Mouse (Mus musculus) lung, embryonic 14.5 days (tissue): ENCODE data around the gene Nmur1. TPM values are rescaled to one million over a fixed set of nuclear protein-coding genes. Genes with fewer than 3 reads are reported as not detected.

ENCODE experiments used
- ATAC-seq: fragments of 200-750 bp; cut with Nextera tagmentation; 2 replicates; pipeline ENCODE4 v1.8.0; 2017; ENCODE audit warnings: mild to moderate bottlenecking, moderate TSS enrichment, moderate library complexity; ENCODE audit not compliant: insufficient read depth
- DNase-seq: peaks from one replicate; pipeline ENCODE4 v3.0.0-alpha.2; 2015
- H3K27ac ChIP-seq: fragments of 300-500 bp; sonication (generic); 2 replicates; pipeline ENCODE4 v1.5.1; 2014; ENCODE audit warnings: low read depth, mild to moderate bottlenecking, moderate library complexity
- H3K27me3 ChIP-seq: fragments of 300-500 bp; sonication (generic); 2 replicates; pipeline ENCODE4 v1.6.1; 2014; ENCODE audit warnings: low read length, control low read depth; ENCODE audit not compliant: insufficient read depth
- H3K36me3 ChIP-seq: fragments of 300-500 bp; sonication (generic); 2 replicates; pipeline ENCODE4 v1.6.1; 2014; ENCODE audit warnings: control low read depth; ENCODE audit not compliant: insufficient read depth
- H3K4me1 ChIP-seq: fragments of 300-500 bp; sonication (generic); 2 replicates; pipeline ENCODE4 v1.6.1; 2014; ENCODE audit warnings: antibody characterized with exemption, control low read depth; ENCODE audit not compliant: insufficient read depth
- H3K4me2 ChIP-seq: fragments of 300-500 bp; sonication (generic); 2 replicates; pipeline ENCODE4 v1.6.1; 2014; ENCODE audit warnings: mild to moderate bottlenecking
- H3K4me3 ChIP-seq: fragments of 300-500 bp; sonication (generic); 2 replicates; pipeline ENCODE4 v1.5.1; 2014; ENCODE audit warnings: low read depth, low read length
- H3K9ac ChIP-seq: fragments of 300-500 bp; sonication (generic); 2 replicates; pipeline ENCODE4 v1.6.1; 2014
- H3K9me3 ChIP-seq: fragments of 300-500 bp; sonication (generic); 2 replicates; pipeline ENCODE4 v1.6.1; 2016; ENCODE audit warnings: low read depth, low read length, control low read depth
- CTCF ChIP-seq: IDR thresholded peaks from 2 replicates; pipeline ENCODE4 v1.5.1; 2016; ENCODE audit warnings: antibody characterized with exemption, low read depth
- WGBS: fragments of 180-500 bp; shearing (Covaris S2); extraction: QIAGEN DNeasy Blood & Tissue Kit; methylation state at CpG from one replicate; pipeline ENCODE4 v1.1.7; 2014; 5-methylcytosine and 5-hydroxymethylcytosine counted together
- polyA plus RNA-seq: library from polyadenylated mRNA; unstranded; fragments of >200 nt; fragmentation: Nextera tagmentation; extraction: Ambion mirVana; gene quantifications from 2 replicates; pipeline ENCODE4 v1.2.1, GENCODE M21; 2014

Gene Nmur1
- polyA plus RNA-seq, 1 experiment from 2014 or later = not detected

DNA sequence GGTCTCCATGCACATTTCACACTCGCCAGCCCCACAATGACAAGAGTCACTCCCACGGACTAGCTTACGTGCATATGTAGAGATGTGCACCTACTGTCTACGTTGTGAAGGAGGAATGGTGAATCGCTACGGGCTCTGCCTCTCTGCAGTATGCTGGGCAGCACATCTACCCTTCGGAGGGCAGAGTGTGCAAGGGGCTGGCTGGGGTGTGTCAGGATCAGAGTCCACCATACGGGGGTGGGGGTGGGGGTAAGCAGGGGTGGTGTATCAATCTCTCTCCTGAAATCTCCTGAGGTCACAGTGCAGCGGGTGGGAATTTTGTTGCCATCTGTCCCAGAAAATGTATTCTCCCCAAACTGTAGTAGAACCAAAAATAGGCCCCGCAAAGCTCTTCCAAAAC lies 17.5 kb downstream of the Nmur1 start:
- ATAC-seq (no peak), DNase-seq (no peak)
- Histone ChIP-seq H3K9ac (no peak overlapping the region), H3K4me3 (no peak overlapping the region), H3K27ac (no peak overlapping the region), H3K36me3 (no peaks in the 10 kb centered on the region), H3K27me3 (no peaks in the 10 kb centered on the region), H3K9me3 (no peaks in the 10 kb centered on the region), H3K4me1 (no peaks in the 10 kb centered on the region), H3K4me2 (no peak overlapping the region)
- WGBS = 80% methylated on average over 10 of the region's 10 CpGs
- TF ChIP-seq CTCF = no peak

DNA sequence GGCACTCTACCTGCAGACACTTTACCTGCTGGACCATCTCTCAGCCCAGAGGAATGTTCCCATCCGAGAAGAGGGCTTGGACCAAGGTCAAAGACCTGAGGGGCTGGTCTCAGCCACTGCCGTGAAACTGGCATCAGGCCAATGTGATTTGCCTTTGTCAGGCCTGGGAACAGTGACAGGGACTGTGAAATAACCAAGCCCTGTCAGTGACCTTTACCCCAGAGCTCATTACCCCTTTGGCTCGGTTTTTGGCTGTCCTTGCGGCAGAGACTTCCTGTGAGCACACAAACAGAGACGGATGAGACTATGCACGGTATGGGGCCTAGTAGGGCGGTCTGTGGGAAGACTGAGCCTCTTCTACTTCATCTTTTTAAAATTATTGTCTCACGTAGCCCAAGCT lies 19.1 kb downstream of the Nmur1 start:
- TF ChIP-seq CTCF = no peak

DNA sequence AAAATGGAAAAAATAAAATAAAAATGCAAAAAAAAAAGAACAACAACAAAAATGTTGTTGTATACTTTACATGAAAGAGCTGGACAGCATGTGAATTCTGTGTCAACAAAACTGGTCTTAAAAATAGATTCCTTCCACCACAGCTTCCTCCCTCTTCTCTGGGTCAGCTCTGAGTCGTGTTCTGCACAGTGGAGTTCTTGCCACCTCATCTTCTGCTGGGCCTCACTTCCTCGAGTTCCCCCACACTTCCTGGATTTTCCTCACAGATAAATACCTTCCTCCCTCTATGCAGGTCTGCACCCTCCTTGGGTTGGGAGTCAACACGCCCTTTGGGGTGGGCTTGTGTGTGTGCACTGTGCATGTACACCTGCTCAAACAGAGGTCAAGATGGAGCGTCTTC lies 19.7 kb downstream of the Nmur1 start:
- Histone ChIP-seq H3K27me3 (no peaks in the 10 kb centered on the region), H3K9me3 (no peaks in the 10 kb centered on the region), H3K27ac (no peak overlapping the region), H3K4me3 (no peak overlapping the region), H3K4me2 (no peak overlapping the region), H3K4me1 (no peaks in the 10 kb centered on the region), H3K9ac (no peak overlapping the region), H3K36me3 (no peaks in the 10 kb centered on the region)
- 61% methylated on average over 4 of the region's 4 CpGs for WGBS
- ATAC-seq = no peak
- TF ChIP-seq CTCF = no peak
- DNase-seq = peak; percentile 14

More for the DNA sequence above, 19.1 kb downstream of the Nmur1 start:
- no peak overlapping the region for H3K27ac ChIP-seq
- no peak overlapping the region for H3K9ac ChIP-seq
- no peaks in the 10 kb centered on the region for H3K4me1 ChIP-seq
- no peaks in the 10 kb centered on the region for H3K36me3 ChIP-seq
- ATAC-seq (no peak), DNase-seq (peak; percentile 43)
- no peak overlapping the region for H3K4me3 ChIP-seq
- 46% methylated on average over 8 of the region's 8 CpGs for WGBS
- H3K4me2 ChIP-seq = no peak overlapping the region
- H3K9me3 ChIP-seq = no peaks in the 10 kb centered on the region
- H3K27me3 ChIP-seq = no peaks in the 10 kb centered on the region

DNA sequence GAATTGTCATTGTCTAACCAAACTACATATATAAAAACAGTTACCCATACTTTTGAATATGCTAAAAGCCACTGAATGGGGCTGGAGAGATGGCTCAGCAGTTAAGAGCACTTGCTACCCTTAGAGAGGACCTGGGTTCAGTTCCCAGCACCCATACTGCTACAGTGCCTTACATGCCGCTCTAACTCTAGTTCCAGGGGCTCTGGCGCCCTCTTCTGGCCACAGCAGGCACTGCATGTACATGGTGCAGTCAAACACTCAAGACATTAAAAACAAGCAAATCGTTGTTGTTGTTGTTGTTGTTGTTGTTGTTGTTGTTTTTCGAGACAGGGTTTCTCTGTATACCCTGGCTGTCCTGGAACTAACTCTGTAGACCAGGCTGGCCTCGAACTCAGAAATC lies 21.2 kb downstream of the Nmur1 start:
- H3K9ac ChIP-seq = no peak overlapping the region
- no peaks in the 10 kb centered on the region for H3K4me1 ChIP-seq
- H3K27me3 ChIP-seq = no peaks in the 10 kb centered on the region
- no peaks in the 10 kb centered on the region for H3K36me3 ChIP-seq
- H3K9me3 ChIP-seq = no peaks in the 10 kb centered on the region
- ATAC-seq = no peak
- H3K27ac ChIP-seq = no peak overlapping the region
- 54% methylated on average over 5 of the region's 5 CpGs for WGBS
- H3K4me3 ChIP-seq = no peak overlapping the region
- H3K4me2 ChIP-seq = no peak overlapping the region
- TF ChIP-seq CTCF = peak; percentile 65
- peak; percentile 37 for DNase-seq

DNA sequence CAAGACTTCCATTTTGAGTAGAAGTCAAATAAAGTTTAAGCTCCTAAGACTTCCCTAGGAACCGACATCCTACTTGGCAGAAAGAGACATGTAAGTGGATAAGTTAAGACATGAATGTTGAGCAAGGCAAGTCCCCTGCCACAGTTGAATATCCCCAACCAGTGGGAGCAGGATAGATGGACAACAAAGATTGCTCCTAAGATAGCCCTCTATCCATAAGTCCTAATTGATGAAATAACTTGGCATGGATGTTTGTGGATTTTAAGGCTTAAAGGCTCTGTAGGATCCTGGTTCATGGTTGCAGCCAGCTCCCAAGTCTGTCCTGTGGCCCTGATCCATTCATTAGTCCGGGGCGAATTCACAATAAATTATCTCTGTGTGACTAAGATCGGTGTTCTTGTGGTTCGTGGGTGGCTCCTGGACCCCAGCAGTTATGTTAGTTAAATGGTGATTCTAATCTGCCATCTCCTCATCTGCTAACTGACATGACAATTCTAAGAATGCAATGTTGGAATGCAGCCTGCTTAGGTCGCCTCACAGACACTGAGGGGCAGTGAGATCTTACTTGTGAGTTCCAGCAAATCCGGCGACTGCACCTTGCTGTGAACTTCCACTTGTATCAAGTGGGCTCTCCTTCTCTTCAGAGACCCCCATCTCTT lies 25.8 kb downstream of the Nmur1 start:
- Histone ChIP-seq H3K4me2 (no peak overlapping the region), H3K9me3 (no peaks in the 10 kb centered on the region), H3K4me3 (no peak overlapping the region), H3K27me3 (no peaks in the 10 kb centered on the region), H3K27ac (no peak overlapping the region), H3K9ac (no peak overlapping the region), H3K4me1 (no peaks in the 10 kb centered on the region), H3K36me3 (no peaks in the 10 kb centered on the region)
- no peak for TF ChIP-seq CTCF
- ATAC-seq (no peak), DNase-seq (peak; percentile 39)
- WGBS = 41% methylated on average over 8 of the region's 8 CpGs

DNA sequence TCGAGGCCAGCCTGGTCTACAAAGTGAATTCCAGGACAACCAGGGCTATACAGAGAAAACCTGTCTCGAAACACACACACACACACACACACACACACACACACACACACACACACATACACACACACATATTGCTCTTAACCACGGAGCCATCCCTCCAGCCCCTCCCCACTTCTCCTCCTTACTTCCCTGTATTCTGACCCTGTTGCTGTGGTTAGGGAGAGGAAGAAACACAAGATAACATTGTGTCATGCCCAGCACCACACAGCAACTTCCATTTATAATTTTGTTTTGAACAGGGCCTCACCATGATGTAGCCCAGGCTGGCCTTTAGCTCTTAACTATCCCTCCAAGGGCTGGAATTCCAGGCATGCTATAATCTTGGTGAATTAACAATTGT lies 26.7 kb downstream of the Nmur1 start:
- ATAC-seq (no peak), DNase-seq (no peak)
- H3K27ac ChIP-seq = no peak overlapping the region
- no peaks in the 10 kb centered on the region for H3K36me3 ChIP-seq
- no peaks in the 10 kb centered on the region for H3K4me1 ChIP-seq
- no peaks in the 10 kb centered on the region for H3K9me3 ChIP-seq
- no peaks in the 10 kb centered on the region for H3K27me3 ChIP-seq
- no peak overlapping the region for H3K4me3 ChIP-seq
- WGBS = 84% methylated on average over 3 of the region's 3 CpGs
- TF ChIP-seq CTCF = no peak
- no peak overlapping the region for H3K9ac ChIP-seq
- no peak overlapping the region for H3K4me2 ChIP-seq

DNA sequence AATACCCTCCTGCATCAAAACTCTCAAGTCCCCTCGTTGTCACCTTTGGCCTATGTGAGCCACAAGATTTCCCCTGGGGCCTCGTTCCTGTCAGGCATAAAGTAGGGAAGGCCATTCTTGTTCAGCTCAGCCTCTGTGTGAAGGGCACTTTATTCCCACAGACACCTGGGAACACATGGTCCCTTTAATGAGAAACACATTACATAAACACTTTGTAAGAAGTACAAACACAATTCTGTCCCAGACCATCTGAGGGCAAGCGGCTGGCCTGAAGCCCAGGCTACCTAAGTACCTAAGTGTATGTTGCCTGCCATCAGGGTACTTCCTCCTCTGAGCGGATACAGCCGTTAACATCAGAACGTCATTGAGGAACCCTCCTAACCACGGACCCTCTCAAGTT lies 27.8 kb downstream of the Nmur1 start:
- Histone ChIP-seq H3K4me3 (no peak overlapping the region), H3K36me3 (no peaks in the 10 kb centered on the region), H3K9me3 (no peaks in the 10 kb centered on the region), H3K27ac (no peak overlapping the region; the same call in 1 of the 2 replicates), H3K9ac (no peak overlapping the region), H3K27me3 (no peaks in the 10 kb centered on the region), H3K4me2 (no peak overlapping the region), H3K4me1 (no peaks in the 10 kb centered on the region)
- no peak for ATAC-seq
- 43% methylated on average over 7 of the region's 7 CpGs for WGBS
- no peak for TF ChIP-seq CTCF
- peak; percentile 18 for DNase-seq
